Mouse (Mus musculus) CD4-positive, CD25-positive, alpha-beta regulatory T cell, adult 4 months (primary cell): ENCODE measurements around the gene Sacs. TPM values are rescaled to one million over a fixed set of nuclear protein-coding genes. Genes with fewer than 3 reads are reported as not detected.
"Not testable (repeated sequence)": the region's sequence is repeated elsewhere in the genome, so short reads cannot be mapped to it uniquely, and the experiment has no call there.

Experiments used
- ATAC-seq: one replicate; pipeline ENCODE4 v1.8.0; 2017
- polyA plus RNA-seq, 2 experiments: library from polyadenylated mRNA; unstranded; fragments of 100-300 nt; shearing (Covaris generic); gene quantifications; one replicate each; pipeline ENCODE4 v1.2.1; 2017

Sacs gene
- polyA plus RNA-seq = 1 to 10 TPM; 5.3 to 6.2 TPM

DNA sequence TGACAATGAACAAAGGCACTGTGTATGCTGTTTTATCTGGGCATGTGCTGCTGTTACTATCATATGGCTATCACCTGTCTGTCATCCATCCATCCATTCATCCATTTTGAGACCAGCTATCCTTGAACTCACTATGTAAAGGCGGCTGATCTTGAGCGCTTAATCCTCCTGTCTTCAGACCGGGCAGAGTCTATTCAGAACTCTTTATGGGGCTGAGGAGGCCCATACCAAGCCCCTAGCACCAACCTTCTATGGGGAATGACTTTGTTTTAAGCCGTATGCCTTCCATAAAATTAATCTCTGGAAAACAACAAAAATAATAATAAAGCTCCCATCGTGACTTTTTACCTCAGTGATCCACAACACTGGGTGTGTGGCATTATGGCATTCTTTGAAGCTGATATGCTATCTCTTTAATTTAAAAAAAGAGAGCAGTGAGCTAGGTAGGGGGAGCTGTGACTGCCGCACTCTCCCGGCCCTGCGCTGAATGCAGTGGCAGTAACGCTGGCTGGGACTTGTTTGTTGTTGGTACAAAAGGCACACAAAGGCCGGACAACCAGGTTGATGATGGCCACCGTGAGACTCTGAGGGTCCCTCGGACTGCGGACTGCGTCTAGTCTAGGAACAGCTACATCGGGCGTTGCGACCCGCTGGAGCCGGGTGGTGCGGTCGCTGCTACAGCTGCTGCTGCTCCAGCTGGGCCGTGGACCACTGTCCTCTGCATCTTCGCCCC lies at the start of gene Sacs:
TSS of gene Sacs (plus strand) at position 464 of the 733 bp plus-strand sequence.
- no peak for ATAC-seq

- ATAC-seq = no peak
Measured at GRCm38 (mm10) chr14:61090955-61091354, 47.3 kb upstream of the Sacs start.

- no peak for ATAC-seq
Measured at GRCm38 (mm10) chr14:61092073-61092472, 46.2 kb upstream of the Sacs start.

DNA sequence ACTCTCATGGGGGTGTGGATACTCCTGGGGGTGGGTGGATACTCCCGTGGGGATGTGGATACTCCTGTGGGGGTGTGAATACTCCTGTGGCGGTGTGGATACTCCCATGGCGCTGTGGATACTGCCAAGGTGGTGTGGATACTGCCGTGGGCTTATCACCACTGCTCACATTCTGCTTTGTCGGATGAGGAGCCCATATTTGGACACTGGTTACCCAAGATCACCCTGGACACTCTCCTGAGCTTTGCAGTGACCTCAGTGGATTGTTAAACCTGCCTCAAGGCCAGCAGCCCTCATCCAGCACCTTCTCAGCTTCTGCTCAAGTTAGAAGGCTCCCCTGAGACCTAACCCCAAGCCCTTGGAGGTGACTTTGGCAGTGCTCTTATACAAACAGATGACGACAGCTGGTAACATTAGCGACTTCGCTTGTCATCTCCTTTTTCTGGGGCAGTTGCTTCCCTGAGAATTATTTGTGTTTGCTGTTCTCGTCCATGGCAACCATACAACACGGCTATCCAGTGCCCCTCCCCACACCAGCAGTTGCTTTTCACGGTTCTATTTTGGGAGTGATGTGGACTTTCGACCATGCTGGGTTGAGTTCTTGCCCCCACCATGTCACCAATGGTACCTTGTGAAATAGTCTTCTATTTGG lies 40.2 kb upstream of the Sacs start:
- no peak for ATAC-seq

DNA sequence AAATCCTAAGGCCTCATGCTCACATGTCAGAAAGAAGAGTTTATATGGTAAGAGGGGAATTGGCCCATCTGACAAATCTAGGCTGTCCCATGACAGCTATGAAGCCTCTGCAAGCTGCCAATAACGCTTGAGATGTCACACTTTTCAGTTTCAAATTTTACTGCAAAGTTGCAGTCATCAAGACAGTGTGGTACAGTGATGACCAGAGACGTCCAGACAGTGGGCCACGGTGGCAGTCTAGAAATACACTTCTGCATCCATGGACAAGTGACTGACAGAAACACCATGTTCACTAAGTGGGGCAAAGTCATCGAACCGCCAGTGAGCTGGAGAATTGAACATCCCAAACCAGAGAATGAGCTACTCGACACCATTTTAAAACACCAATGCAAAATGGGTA lies 37.5 kb upstream of the Sacs start:
- no peak for ATAC-seq

DNA sequence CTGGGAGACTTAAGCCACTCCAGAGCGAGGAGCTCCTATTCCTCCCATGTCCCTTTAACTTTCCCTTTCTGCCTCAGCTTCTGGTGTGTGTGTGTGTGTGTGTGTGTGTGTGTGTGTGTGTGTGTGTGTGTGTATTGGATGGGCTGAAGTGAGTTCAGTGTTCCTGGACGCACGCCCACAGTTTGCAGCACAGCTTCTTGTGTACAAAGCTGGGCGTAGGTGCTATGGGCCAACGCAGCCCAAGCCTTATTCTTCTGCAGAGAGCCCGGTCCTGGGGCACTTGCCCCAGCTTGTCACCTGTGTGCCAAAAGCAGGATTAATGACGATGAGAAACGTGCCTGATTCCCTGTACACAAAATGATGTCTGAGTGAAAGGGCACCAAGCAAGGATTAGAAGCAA lies 31.9 kb upstream of the Sacs start:
- ATAC-seq = no peak

- ATAC-seq = no peak
Measured at GRCm38 (mm10) chr14:61108625-61109024, 29.6 kb upstream of the Sacs start.

GRCm38 (mm10) chr14:61112404-61112803 lies 25.9 kb upstream of the Sacs start:
- ATAC-seq = peak; percentile 62

- no peak for ATAC-seq
Measured at GRCm38 (mm10) chr14:61124755-61125154, 13.5 kb upstream of the Sacs start.

DNA sequence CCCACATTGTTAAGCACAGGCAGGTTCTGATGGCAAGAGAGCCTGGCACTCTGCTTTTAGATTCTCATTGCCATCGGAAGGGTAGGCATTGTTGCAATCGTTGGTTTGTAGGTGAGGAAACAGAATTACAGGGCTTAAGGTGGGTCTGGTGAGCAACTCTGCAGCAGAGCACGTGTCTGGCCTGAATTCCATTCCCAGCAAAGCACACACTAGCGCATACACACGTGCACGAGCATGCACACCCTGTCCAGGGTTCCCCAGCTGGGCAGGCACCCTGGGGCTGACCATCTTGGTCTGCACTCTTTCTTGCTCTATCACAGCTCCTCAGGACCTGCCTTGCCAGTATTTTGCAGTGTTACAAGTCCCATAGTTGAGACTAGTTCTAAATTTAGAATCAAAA lies 13.1 kb upstream of the Sacs start:
- no peak for ATAC-seq

GRCm38 (mm10) chr14:61127365-61127764 lies 10.9 kb upstream of the Sacs start:
- ATAC-seq = not testable (repeated sequence)

- ATAC-seq = no peak
Measured at GRCm38 (mm10) chr14:61128961-61129507, 9.2 kb upstream of the Sacs start.

DNA sequence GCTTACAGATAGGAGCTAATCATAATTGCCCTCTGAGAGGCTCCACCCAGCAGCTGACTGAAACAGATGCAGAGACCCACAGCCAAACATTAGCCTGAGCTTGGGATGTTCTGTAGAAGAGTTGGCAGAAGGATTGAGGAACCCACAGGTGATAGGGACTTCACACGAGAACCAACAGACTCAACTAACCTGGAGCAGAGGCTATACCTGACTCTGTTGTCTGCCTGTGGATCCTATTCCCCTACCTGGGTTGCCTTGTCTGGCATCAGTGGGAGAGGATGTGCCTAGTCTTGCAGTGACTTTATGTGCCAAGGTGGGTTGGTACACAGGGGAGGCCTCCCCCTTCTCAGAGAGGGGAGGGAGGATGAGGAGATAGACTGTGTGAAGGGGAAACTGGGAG lies 5.7 kb upstream of the Sacs start:
- ATAC-seq = no peak

DNA sequence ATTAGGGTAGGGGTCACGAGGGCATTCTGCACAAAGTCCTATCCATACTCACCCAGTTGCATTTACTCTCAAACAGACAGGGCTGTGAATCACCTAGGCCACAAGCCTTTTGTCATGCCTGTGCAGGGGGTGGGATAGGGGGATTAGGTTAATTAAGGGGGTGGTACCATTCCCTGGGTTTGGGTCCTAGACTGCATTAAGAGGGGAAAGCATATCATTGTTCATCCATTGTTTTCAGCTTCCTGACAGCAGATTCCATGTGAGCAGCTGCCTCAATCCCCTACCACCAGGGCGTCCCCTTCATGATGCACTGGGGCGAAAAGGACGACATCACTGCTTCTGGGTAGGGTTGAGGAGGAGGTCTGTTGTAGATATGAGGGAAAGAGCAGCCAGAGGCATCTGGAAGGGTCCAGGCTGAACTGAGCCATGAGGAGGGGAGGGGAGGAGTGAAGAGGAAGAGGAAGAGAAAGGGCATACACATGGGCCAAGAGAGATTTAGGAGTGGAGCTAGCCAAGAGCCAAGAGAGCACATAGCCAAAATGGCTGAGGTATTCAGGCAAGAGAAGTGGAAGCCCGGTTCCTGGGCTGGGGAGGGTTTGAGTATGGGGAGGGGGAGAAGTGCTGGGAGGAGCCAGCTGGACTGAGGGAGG lies 3.8 kb upstream of the Sacs start:
- ATAC-seq = no peak

- ATAC-seq = no peak
Measured at GRCm38 (mm10) chr14:61137410-61137809, 847 bp upstream of the Sacs start.

DNA sequence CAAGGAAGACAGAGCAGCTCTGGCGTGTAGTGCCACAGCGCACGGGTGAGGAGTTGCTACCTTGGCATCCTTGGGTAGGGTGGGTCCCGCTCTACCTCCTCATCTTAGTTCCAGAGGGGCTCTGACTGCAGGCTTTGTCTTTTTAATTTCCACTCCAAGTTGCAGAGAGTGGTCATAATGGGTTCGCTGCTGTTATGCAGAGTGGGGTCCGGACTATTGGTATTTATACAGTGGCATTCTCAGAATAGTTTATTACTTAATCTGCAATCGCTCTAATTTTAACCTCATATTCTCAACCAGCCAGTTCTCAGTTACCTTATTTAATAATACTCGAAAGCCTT lies 440 bp downstream of the Sacs start:
- ATAC-seq = no peak

- no peak for ATAC-seq
Measured at GRCm38 (mm10) chr14:61143358-61143757, 5.1 kb downstream of the Sacs start.

DNA sequence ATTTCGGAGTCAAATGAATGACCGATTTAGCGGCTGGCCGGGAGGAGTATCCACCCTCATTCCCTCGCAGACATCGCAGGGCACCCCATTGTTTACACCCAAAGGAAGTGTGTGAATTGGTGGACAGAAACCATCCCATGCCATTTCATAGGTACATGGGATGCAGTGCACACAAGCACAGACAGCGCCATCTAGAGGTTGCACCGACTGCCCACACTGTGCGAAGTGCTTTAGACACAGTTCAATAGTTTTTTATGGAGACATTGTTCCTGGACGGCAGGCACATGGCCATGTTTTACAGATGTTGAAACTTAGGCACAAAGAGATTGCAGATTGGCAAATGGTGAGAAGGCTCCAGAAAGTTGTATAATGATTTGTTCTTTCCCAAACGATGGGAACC lies 5.6 kb downstream of the Sacs start:
- ATAC-seq = no peak

DNA sequence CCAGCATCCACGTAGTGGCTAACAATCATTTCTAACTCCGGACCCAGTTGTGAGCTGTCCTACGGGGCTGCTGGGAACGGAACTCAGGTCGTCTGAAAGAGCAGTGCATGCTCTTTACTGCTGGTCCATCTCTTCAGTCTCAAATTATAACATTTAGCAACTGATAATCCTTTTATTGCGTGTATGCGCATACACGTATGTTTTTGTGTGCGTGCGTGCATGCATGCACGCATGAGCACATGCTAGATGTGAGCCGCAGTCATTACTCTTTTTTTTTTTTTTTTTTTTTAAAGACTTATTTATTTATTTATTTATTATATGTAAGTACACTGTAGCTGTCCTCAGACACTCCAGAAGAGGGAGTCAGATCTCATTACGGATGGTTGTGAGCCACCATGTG lies 12.2 kb downstream of the Sacs start:
- ATAC-seq = not testable (repeated sequence)

- no peak for ATAC-seq
Measured at GRCm38 (mm10) chr14:61154900-61155585, 16.8 kb downstream of the Sacs start.

DNA sequence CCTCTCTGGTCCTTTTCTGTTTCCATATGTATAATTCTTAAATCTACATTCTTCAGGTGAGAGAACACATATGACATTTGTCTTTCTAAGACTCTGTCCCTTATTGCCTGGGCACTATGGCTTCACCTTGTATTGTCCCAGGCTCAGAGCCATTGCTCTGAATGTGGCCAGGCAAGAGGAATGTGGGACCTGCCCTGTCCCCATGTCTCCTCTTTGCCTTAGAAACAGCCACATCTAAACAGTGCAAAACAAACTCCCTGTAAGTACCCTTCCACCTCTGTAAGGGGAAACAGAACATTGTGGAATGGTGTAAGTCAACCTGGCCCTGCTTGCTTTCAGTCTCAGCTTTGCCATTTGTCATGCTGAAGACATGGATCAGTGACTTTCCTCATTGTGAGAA lies 17.4 kb downstream of the Sacs start:
- ATAC-seq = no peak

DNA sequence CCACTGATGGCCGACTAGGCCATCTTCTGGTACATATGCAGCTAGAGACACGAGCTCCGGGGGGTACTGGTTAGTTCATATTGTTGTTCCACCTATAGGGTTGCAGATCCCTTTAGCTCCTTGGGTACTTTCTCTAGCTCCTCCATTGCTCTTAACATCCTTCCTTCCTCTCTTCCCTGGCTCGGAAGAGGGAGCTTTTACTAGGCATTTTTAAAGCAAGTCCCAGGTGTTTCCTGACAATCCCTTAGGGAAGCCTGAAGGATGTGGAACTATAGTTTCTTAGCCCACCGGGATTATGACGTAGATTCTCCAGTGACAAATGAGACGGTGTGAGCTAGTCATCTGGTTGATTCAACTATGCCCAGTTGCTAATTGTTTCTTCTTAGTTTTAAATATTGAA lies 19.2 kb downstream of the Sacs start:
- not testable (repeated sequence) for ATAC-seq

- no peak for ATAC-seq
Measured at GRCm38 (mm10) chr14:61160920-61161319, 22.7 kb downstream of the Sacs start.
